Mouse (Mus musculus): ENCODE measurements around the gene Usp38. TPM values are rescaled to one million over a fixed set of nuclear protein-coding genes. Genes with fewer than 3 reads are reported as not detected.

Usp38 gene
- polyA plus RNA-seq, 1 experiment from 2014 or later, result 21.2 TPM

- H3K4me2 ChIP-seq (ENCODE audit: low read depth, low read length), result peak overlapping the region; percentile 91
- DNase-seq (ENCODE audit: low spot score), result no peak
- peaks cover 33% of the 10 kb centered on the region for H3K36me3 ChIP-seq (ENCODE audit: control insufficient read depth, insufficient read depth, low read length)
- H3K27ac ChIP-seq (replicated peaks; ENCODE audit: low read depth, low read length), result no peak overlapping the region
- H3K9ac ChIP-seq (ENCODE audit: low read depth, low read length), result peak overlapping the region; percentile 32
- 77% methylated on average over 4 of the region's 4 CpGs for WGBS
- no peak for ATAC-seq (ENCODE audit: low read depth)
- H3K4me1 ChIP-seq (ENCODE audit: control insufficient read depth, insufficient read depth, low read length), result peaks cover 13% of the 10 kb centered on the region
- no peaks in the 10 kb centered on the region for H3K27me3 ChIP-seq (replicated peaks; ENCODE audit: control insufficient read depth, insufficient read depth, low read length)
- H3K4me3 ChIP-seq (ENCODE audit: low read depth, low read length), result peak overlapping the region; percentile 97; the same call in 1 of the 2 replicates
- no peaks in the 10 kb centered on the region for H3K9me3 ChIP-seq (ENCODE audit: control insufficient read depth, low read length)
These were observed 2.6 kb downstream of the Usp38 start for GRCm38 (mm10) chr8:81012031-81012560.

- 87% methylated on average over 5 of the region's 5 CpGs for WGBS
- Histone ChIP-seq H3K4me2 (ENCODE audit: low read depth, low read length) (no peak overlapping the region), H3K27ac (replicated peaks; ENCODE audit: low read depth, low read length) (no peak overlapping the region), H3K36me3 (ENCODE audit: control insufficient read depth, insufficient read depth, low read length) (peaks cover 48% of the 10 kb centered on the region), H3K9me3 (ENCODE audit: control insufficient read depth, low read length) (no peaks in the 10 kb centered on the region), H3K4me3 (ENCODE audit: low read depth, low read length) (no peak overlapping the region), H3K9ac (ENCODE audit: low read depth, low read length) (no peak overlapping the region), H3K27me3 (replicated peaks; ENCODE audit: control insufficient read depth, insufficient read depth, low read length) (no peaks in the 10 kb centered on the region), H3K4me1 (ENCODE audit: control insufficient read depth, insufficient read depth, low read length) (peaks cover 13% of the 10 kb centered on the region)
- ATAC-seq (ENCODE audit: low read depth) (no peak), DNase-seq (ENCODE audit: low spot score) (no peak)
These were observed 4.3 kb downstream of the Usp38 start for GRCm38 (mm10) chr8:81010386-81010785.

- no peak overlapping the region for H3K9ac ChIP-seq (ENCODE audit: low read depth, low read length)
- H3K36me3 ChIP-seq (ENCODE audit: control insufficient read depth, insufficient read depth, low read length), result peaks cover 74% of the 10 kb centered on the region
- no peaks in the 10 kb centered on the region for H3K4me1 ChIP-seq (ENCODE audit: control insufficient read depth, insufficient read depth, low read length)
- H3K4me3 ChIP-seq (ENCODE audit: low read depth, low read length), result no peak overlapping the region
- 82% methylated on average over 1 of the region's 1 CpGs for WGBS
- DNase-seq (ENCODE audit: low spot score) (no peak), ATAC-seq (ENCODE audit: low read depth) (no peak)
- no peak overlapping the region for H3K27ac ChIP-seq (replicated peaks; ENCODE audit: low read depth, low read length)
- no peaks in the 10 kb centered on the region for H3K27me3 ChIP-seq (replicated peaks; ENCODE audit: control insufficient read depth, insufficient read depth, low read length)
- no peak overlapping the region for H3K4me2 ChIP-seq (ENCODE audit: low read depth, low read length)
- H3K9me3 ChIP-seq (ENCODE audit: control insufficient read depth, low read length), result no peaks in the 10 kb centered on the region
These were observed 9.6 kb downstream of the Usp38 start for GRCm38 (mm10) chr8:81005114-81005513.

- Histone ChIP-seq H3K9ac (ENCODE audit: low read depth, low read length) (no peak overlapping the region), H3K27me3 (replicated peaks; ENCODE audit: control insufficient read depth, insufficient read depth, low read length) (no peaks in the 10 kb centered on the region), H3K4me2 (ENCODE audit: low read depth, low read length) (no peak overlapping the region), H3K4me3 (ENCODE audit: low read depth, low read length) (no peak overlapping the region), H3K9me3 (ENCODE audit: control insufficient read depth, low read length) (no peaks in the 10 kb centered on the region), H3K27ac (replicated peaks; ENCODE audit: low read depth, low read length) (no peak overlapping the region), H3K4me1 (ENCODE audit: control insufficient read depth, insufficient read depth, low read length) (no peaks in the 10 kb centered on the region), H3K36me3 (ENCODE audit: control insufficient read depth, insufficient read depth, low read length) (peaks cover 81% of the 10 kb centered on the region)
- no peak for ATAC-seq (ENCODE audit: low read depth)
- 10% methylated on average over 1 of the region's 1 CpGs for WGBS
- no peak for DNase-seq (ENCODE audit: low spot score)
These were observed 18.1 kb downstream of the Usp38 start for GRCm38 (mm10) chr8:80996632-80997031.

- 47% methylated on average over 3 of the region's 3 CpGs for WGBS
- Histone ChIP-seq H3K4me1 (ENCODE audit: control insufficient read depth, insufficient read depth, low read length) (no peaks in the 10 kb centered on the region), H3K9me3 (ENCODE audit: control insufficient read depth, low read length) (no peaks in the 10 kb centered on the region), H3K4me2 (ENCODE audit: low read depth, low read length) (no peak overlapping the region), H3K27ac (replicated peaks; ENCODE audit: low read depth, low read length) (peak overlapping the region; percentile 36; the same call in 1 of the 2 replicates), H3K9ac (ENCODE audit: low read depth, low read length) (no peak overlapping the region), H3K4me3 (ENCODE audit: low read depth, low read length) (no peak overlapping the region), H3K27me3 (replicated peaks; ENCODE audit: control insufficient read depth, insufficient read depth, low read length) (no peaks in the 10 kb centered on the region), H3K36me3 (ENCODE audit: control insufficient read depth, insufficient read depth, low read length) (peaks cover 76% of the 10 kb centered on the region)
- ATAC-seq (ENCODE audit: low read depth) (peak; percentile 78; the same call in 1 of the 2 replicates), DNase-seq (ENCODE audit: low spot score) (peak; percentile 90)
These were observed 22.8 kb downstream of the Usp38 start for GRCm38 (mm10) chr8:80991937-80992336.

- ATAC-seq (ENCODE audit: low read depth) (no peak), DNase-seq (ENCODE audit: low spot score) (peak; percentile 53)
- Histone ChIP-seq H3K36me3 (ENCODE audit: control insufficient read depth, insufficient read depth, low read length) (peaks cover 63% of the 10 kb centered on the region), H3K9ac (ENCODE audit: low read depth, low read length) (no peak overlapping the region), H3K4me1 (ENCODE audit: control insufficient read depth, insufficient read depth, low read length) (no peaks in the 10 kb centered on the region), H3K27ac (replicated peaks; ENCODE audit: low read depth, low read length) (no peak overlapping the region), H3K27me3 (replicated peaks; ENCODE audit: control insufficient read depth, insufficient read depth, low read length) (no peaks in the 10 kb centered on the region), H3K9me3 (ENCODE audit: control insufficient read depth, low read length) (no peaks in the 10 kb centered on the region), H3K4me3 (ENCODE audit: low read depth, low read length) (no peak overlapping the region), H3K4me2 (ENCODE audit: low read depth, low read length) (no peak overlapping the region)
- whole genome bisulfite sequencing, result 72% methylated on average over 4 of the region's 4 CpGs
These were observed 31.9 kb downstream of the Usp38 start for GRCm38 (mm10) chr8:80982829-80983228.

GRCm38 (mm10) chr8:80981696-80982095 is 33.0 kb downstream of the Usp38 start:
- Histone ChIP-seq H3K27ac (replicated peaks; ENCODE audit: low read depth, low read length) (no peak overlapping the region), H3K27me3 (replicated peaks; ENCODE audit: control insufficient read depth, insufficient read depth, low read length) (no peaks in the 10 kb centered on the region), H3K4me1 (ENCODE audit: control insufficient read depth, insufficient read depth, low read length) (no peaks in the 10 kb centered on the region), H3K4me3 (ENCODE audit: low read depth, low read length) (no peak overlapping the region), H3K4me2 (ENCODE audit: low read depth, low read length) (no peak overlapping the region), H3K36me3 (ENCODE audit: control insufficient read depth, insufficient read depth, low read length) (peaks cover 54% of the 10 kb centered on the region), H3K9me3 (ENCODE audit: control insufficient read depth, low read length) (no peaks in the 10 kb centered on the region), H3K9ac (ENCODE audit: low read depth, low read length) (no peak overlapping the region)
- WGBS, result 80% methylated on average over 9 of the region's 9 CpGs
- ATAC-seq (ENCODE audit: low read depth) (no peak), DNase-seq (ENCODE audit: low spot score) (no peak)

GRCm38 (mm10) chr8:80980063-80980462 is 34.7 kb downstream of the Usp38 start:
- ATAC-seq (ENCODE audit: low read depth), result no peak

GRCm38 (mm10) chr8:80977231-80977630 is 37.5 kb downstream of the Usp38 start:
- H3K9me3 ChIP-seq (ENCODE audit: control insufficient read depth, low read length), result no peaks in the 10 kb centered on the region
- no peak overlapping the region for H3K4me2 ChIP-seq (ENCODE audit: low read depth, low read length)
- WGBS, result 69% methylated on average over 1 of the region's 1 CpGs
- H3K36me3 ChIP-seq (ENCODE audit: control insufficient read depth, insufficient read depth, low read length), result peaks cover 19% of the 10 kb centered on the region
- H3K9ac ChIP-seq (ENCODE audit: low read depth, low read length), result no peak overlapping the region
- no peaks in the 10 kb centered on the region for H3K4me1 ChIP-seq (ENCODE audit: control insufficient read depth, insufficient read depth, low read length)
- no peak for ATAC-seq (ENCODE audit: low read depth)
- H3K27ac ChIP-seq (replicated peaks; ENCODE audit: low read depth, low read length), result no peak overlapping the region
- no peak for DNase-seq (ENCODE audit: low spot score)
- H3K4me3 ChIP-seq (ENCODE audit: low read depth, low read length), result no peak overlapping the region
- no peaks in the 10 kb centered on the region for H3K27me3 ChIP-seq (replicated peaks; ENCODE audit: control insufficient read depth, insufficient read depth, low read length)

More at GRCm38 (mm10) chr8:80980063-80980462, 34.7 kb downstream of the Usp38 start:
- Histone ChIP-seq H3K9me3 (ENCODE audit: control insufficient read depth, low read length) (no peaks in the 10 kb centered on the region), H3K4me3 (ENCODE audit: low read depth, low read length) (no peak overlapping the region), H3K4me1 (ENCODE audit: control insufficient read depth, insufficient read depth, low read length) (no peaks in the 10 kb centered on the region), H3K9ac (ENCODE audit: low read depth, low read length) (no peak overlapping the region), H3K36me3 (ENCODE audit: control insufficient read depth, insufficient read depth, low read length) (peaks cover 41% of the 10 kb centered on the region), H3K27me3 (replicated peaks; ENCODE audit: control insufficient read depth, insufficient read depth, low read length) (no peaks in the 10 kb centered on the region), H3K27ac (replicated peaks; ENCODE audit: low read depth, low read length) (no peak overlapping the region), H3K4me2 (ENCODE audit: low read depth, low read length) (no peak overlapping the region)
- 49% methylated on average over 4 of the region's 4 CpGs for WGBS
- DNase-seq (ENCODE audit: low spot score), result no peak

Data from embryonic facial prominence, embryonic 14.5 days (tissue).